Mouse (Mus musculus): ENCODE data around the gene Nol4l. TPM values are rescaled to one million over a fixed set of nuclear protein-coding genes. Genes with fewer than 3 reads are reported as not detected.

The Nol4l gene
- polyA plus RNA-seq (2016; fragmentation: Nextera tagmentation; extraction: Ambion mirVana), result 14.9 and 15.2 TPM in 2 replicates

- no peaks in the 10 kb centered on the region for H3K36me3 ChIP-seq
- peak within 1 kb of the TSS; percentile 83 for H3K27ac ChIP-seq (ENCODE audit: poor library complexity, severe bottlenecking)
- WGBS, result 3% methylated on average over 56 of the region's 86 CpGs
- no peaks in the 10 kb centered on the region for H3K9me3 ChIP-seq (replicated peaks)
- peaks cover 35% of the 10 kb centered on the region for H3K4me1 ChIP-seq (replicated peaks)
- H3K27me3 ChIP-seq (replicated peaks), result peaks cover 12% of the 10 kb centered on the region; the same call in 1 of the 2 replicates
- peak within 1 kb of the TSS; percentile 89 for H3K9ac ChIP-seq
- ATAC-seq (ENCODE audit: insufficient number of reproducible peaks, low FRiP score), result peak; percentile 3; the same call in 1 of the 2 replicates
- H3K4me2 ChIP-seq, result peak within 1 kb of the TSS; percentile 99
- H3K4me3 ChIP-seq, result peak within 1 kb of the TSS; percentile 91
These were observed at the start of gene Nol4l for GRCm38 (mm10) chr2:153529931-153530766. Gene Nol4l, minus strand, starts transcription at chr2:153529971.

DNA sequence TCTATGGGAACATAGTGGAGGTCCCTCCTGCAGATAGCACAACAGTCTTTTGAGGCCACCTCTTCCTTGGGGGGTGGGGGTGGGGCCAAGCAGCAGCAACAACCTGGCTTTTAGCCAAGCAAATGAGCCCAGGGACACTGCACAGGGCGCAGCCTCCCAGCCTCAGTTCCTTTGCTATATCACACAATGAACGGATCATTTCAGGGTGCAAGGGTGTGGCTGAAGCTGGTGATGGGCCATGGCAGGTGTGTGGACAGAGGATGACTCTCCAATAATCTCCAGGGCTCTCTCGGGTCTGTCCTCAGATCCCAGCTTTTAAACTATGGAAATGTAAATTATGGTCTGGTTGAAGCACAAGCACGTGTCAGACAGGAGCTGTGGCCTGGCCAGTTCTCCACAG lies 47.4 kb upstream of the Nol4l start:
- Histone ChIP-seq H3K4me2 (no peak overlapping the region), H3K9ac (no peak overlapping the region), H3K36me3 (no peaks in the 10 kb centered on the region), H3K27me3 (replicated peaks) (no peaks in the 10 kb centered on the region), H3K27ac (ENCODE audit: poor library complexity, severe bottlenecking) (no peak overlapping the region), H3K4me3 (no peak overlapping the region), H3K4me1 (replicated peaks) (peaks cover 20% of the 10 kb centered on the region), H3K9me3 (replicated peaks) (no peaks in the 10 kb centered on the region)
- ATAC-seq (ENCODE audit: insufficient number of reproducible peaks, low FRiP score), result no peak
- 58% methylated on average over 4 of the region's 4 CpGs for WGBS

DNA sequence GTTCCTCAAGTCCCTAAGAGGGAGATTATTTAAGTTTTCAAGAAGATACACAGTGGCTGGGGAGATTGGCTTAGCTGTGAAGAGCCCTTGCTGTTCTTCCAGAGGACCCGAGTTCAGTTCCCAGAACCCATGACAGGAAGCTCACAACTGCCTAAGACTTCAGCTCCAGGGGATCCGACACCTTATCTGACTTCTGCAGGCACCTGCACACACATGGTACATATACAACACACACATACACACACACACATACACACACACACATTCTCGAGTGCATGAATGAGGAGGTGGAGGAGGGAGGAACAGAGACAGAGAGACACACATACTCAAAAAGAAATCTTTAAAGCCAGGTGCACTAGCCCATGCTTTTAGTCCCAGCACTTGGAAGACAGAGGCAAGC lies 46.4 kb upstream of the Nol4l start:
- Histone ChIP-seq H3K9ac (no peak overlapping the region), H3K4me1 (replicated peaks) (peaks cover 20% of the 10 kb centered on the region), H3K36me3 (no peaks in the 10 kb centered on the region), H3K9me3 (replicated peaks) (no peaks in the 10 kb centered on the region), H3K27ac (ENCODE audit: poor library complexity, severe bottlenecking) (no peak overlapping the region), H3K4me3 (no peak overlapping the region), H3K27me3 (replicated peaks) (no peaks in the 10 kb centered on the region), H3K4me2 (no peak overlapping the region)
- 64% methylated on average over 3 of the region's 3 CpGs for WGBS
- no peak for ATAC-seq (ENCODE audit: insufficient number of reproducible peaks, low FRiP score)

- WGBS, result 67% methylated on average over 6 of the region's 6 CpGs
- H3K4me1 ChIP-seq (replicated peaks), result peaks cover 20% of the 10 kb centered on the region
- ATAC-seq (ENCODE audit: insufficient number of reproducible peaks, low FRiP score), result no peak
- no peak overlapping the region for H3K4me2 ChIP-seq
- H3K36me3 ChIP-seq, result no peaks in the 10 kb centered on the region
- no peak overlapping the region for H3K27ac ChIP-seq (ENCODE audit: poor library complexity, severe bottlenecking)
- H3K4me3 ChIP-seq, result no peak overlapping the region
- no peaks in the 10 kb centered on the region for H3K9me3 ChIP-seq (replicated peaks)
- no peaks in the 10 kb centered on the region for H3K27me3 ChIP-seq (replicated peaks)
- no peak overlapping the region; the same call in 1 of the 2 replicates for H3K9ac ChIP-seq
These were observed 45.8 kb upstream of the Nol4l start for GRCm38 (mm10) chr2:153575554-153575953.

GRCm38 (mm10) chr2:153573101-153573500 lies 43.3 kb upstream of the Nol4l start:
- Histone ChIP-seq H3K9ac (no peak overlapping the region), H3K4me2 (no peak overlapping the region), H3K9me3 (replicated peaks) (no peaks in the 10 kb centered on the region), H3K4me1 (replicated peaks) (peaks cover 23% of the 10 kb centered on the region), H3K27ac (ENCODE audit: poor library complexity, severe bottlenecking) (no peak overlapping the region), H3K27me3 (replicated peaks) (no peaks in the 10 kb centered on the region), H3K36me3 (no peaks in the 10 kb centered on the region), H3K4me3 (no peak overlapping the region)
- WGBS, result 91% methylated on average over 8 of the region's 9 CpGs
- ATAC-seq (ENCODE audit: insufficient number of reproducible peaks, low FRiP score), result no peak

DNA sequence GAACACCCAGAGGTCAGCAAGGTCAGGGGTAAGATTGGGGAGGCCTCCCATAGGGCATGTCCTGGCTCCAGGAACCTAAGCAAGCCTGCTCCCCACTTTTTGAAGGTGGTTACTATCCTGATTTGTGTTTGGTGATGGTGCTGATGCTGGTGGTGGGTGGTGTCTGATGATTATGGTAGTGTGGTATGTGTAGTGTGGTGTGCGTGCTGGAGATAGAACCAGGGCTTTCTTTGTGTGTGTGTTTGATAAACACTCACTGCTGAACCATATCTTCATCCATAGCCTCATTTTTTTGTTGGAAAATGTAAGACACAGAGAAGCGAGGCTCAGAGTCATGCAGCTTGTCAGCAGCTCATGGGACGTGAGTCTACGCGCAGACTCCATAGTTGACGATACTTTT lies 38.8 kb upstream of the Nol4l start:
- Histone ChIP-seq H3K36me3 (no peaks in the 10 kb centered on the region), H3K27me3 (replicated peaks) (no peaks in the 10 kb centered on the region), H3K9me3 (replicated peaks) (peaks cover 4% of the 10 kb centered on the region; the same call in 1 of the 2 replicates), H3K4me2 (no peak overlapping the region), H3K9ac (no peak overlapping the region), H3K4me3 (no peak overlapping the region), H3K4me1 (replicated peaks) (peaks cover 7% of the 10 kb centered on the region), H3K27ac (ENCODE audit: poor library complexity, severe bottlenecking) (peak overlapping the region; percentile 28; the same call in 1 of the 2 replicates)
- peak; percentile 46; the same call in 1 of the 2 replicates for ATAC-seq (ENCODE audit: insufficient number of reproducible peaks, low FRiP score)
- WGBS, result 78% methylated on average over 6 of the region's 6 CpGs

- peak overlapping the region; percentile 28 for H3K27ac ChIP-seq (ENCODE audit: poor library complexity, severe bottlenecking)
- ATAC-seq (ENCODE audit: insufficient number of reproducible peaks, low FRiP score), result no peak; the same call in 1 of the 2 replicates
- no peaks in the 10 kb centered on the region for H3K27me3 ChIP-seq (replicated peaks)
- H3K9ac ChIP-seq, result no peak overlapping the region
- WGBS, result 36% methylated on average over 4 of the region's 4 CpGs
- H3K4me2 ChIP-seq, result no peak overlapping the region
- no peaks in the 10 kb centered on the region for H3K36me3 ChIP-seq
- peaks cover 4% of the 10 kb centered on the region; the same call in 1 of the 2 replicates for H3K9me3 ChIP-seq (replicated peaks)
- H3K4me1 ChIP-seq (replicated peaks), result peaks cover 7% of the 10 kb centered on the region
- no peak overlapping the region for H3K4me3 ChIP-seq
These were observed 38.2 kb upstream of the Nol4l start for GRCm38 (mm10) chr2:153568013-153568412.

DNA sequence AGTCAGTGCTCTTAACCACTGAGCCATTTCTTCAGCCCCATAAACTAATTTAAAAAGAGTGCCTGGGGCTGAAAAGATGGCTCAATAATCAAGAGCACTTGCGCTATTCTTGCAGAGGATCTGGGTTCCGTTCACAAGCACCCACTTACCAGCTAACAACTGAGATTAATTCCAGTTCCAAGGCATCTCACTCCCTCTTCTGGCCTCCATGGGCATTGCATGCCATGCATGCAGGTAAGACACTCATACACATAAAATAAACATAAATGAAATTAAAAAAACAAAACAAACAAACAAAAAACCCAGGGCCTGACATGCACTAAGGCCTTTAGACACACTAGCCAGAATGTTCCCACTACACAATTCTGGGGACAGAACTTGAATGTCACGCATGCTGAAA lies 34.6 kb upstream of the Nol4l start:
- H3K9me3 ChIP-seq (replicated peaks), result peaks cover 4% of the 10 kb centered on the region; the same call in 1 of the 2 replicates
- no peak overlapping the region for H3K4me3 ChIP-seq
- no peak overlapping the region for H3K9ac ChIP-seq
- no peak for ATAC-seq (ENCODE audit: insufficient number of reproducible peaks, low FRiP score)
- WGBS, result 84% methylated on average over 3 of the region's 3 CpGs
- no peaks in the 10 kb centered on the region for H3K27me3 ChIP-seq (replicated peaks)
- H3K27ac ChIP-seq (ENCODE audit: poor library complexity, severe bottlenecking), result no peak overlapping the region
- H3K4me1 ChIP-seq (replicated peaks), result peaks cover 42% of the 10 kb centered on the region
- H3K4me2 ChIP-seq, result no peak overlapping the region
- no peaks in the 10 kb centered on the region for H3K36me3 ChIP-seq

DNA sequence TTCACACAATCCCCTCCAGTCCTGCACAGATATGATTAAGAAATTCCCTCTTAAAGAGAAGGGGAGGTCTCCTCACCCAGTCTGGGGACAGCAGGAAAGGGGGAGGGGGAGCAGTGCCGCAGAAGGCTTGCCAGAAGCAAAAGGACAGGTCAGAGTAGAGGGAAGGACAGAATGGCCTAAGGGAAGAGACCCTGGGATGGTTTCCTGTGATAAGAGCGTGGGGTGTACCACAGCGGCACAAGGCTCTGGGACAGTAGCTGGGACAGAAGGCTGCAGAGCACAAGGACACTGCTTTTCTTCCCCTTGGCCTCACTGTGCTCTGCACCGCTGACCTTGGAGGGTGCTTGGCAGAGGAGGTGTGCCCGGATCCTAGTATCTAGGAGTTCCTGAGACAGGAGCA lies 31.8 kb upstream of the Nol4l start:
- Histone ChIP-seq H3K4me1 (replicated peaks) (peaks cover 49% of the 10 kb centered on the region), H3K4me3 (peak overlapping the region; percentile 27; the same call in 1 of the 2 replicates), H3K4me2 (peak overlapping the region; percentile 68), H3K9ac (peak overlapping the region; percentile 65), H3K9me3 (replicated peaks) (peaks cover 4% of the 10 kb centered on the region; the same call in 1 of the 2 replicates), H3K27me3 (replicated peaks) (no peaks in the 10 kb centered on the region), H3K36me3 (no peaks in the 10 kb centered on the region), H3K27ac (ENCODE audit: poor library complexity, severe bottlenecking) (peak overlapping the region; percentile 98)
- WGBS, result 12% methylated on average over 5 of the region's 5 CpGs
- peak; percentile 64 for ATAC-seq (ENCODE audit: insufficient number of reproducible peaks, low FRiP score)

- Histone ChIP-seq H3K36me3 (no peaks in the 10 kb centered on the region), H3K4me2 (peak overlapping the region; percentile 68), H3K4me3 (peak overlapping the region; percentile 27), H3K27ac (ENCODE audit: poor library complexity, severe bottlenecking) (peak overlapping the region; percentile 98), H3K27me3 (replicated peaks) (no peaks in the 10 kb centered on the region), H3K4me1 (replicated peaks) (peaks cover 54% of the 10 kb centered on the region), H3K9me3 (replicated peaks) (peaks cover 4% of the 10 kb centered on the region; the same call in 1 of the 2 replicates), H3K9ac (peak overlapping the region; percentile 65)
- WGBS, result 10% methylated on average over 21 of the region's 21 CpGs
- peak; percentile 83 for ATAC-seq (ENCODE audit: insufficient number of reproducible peaks, low FRiP score)
These were observed 31.1 kb upstream of the Nol4l start for GRCm38 (mm10) chr2:153560664-153561541.
